Mouse (Mus musculus) lung, embryonic 14.5 days (tissue): ENCODE data around the gene Ip6k1. TPM values are rescaled to one million over a fixed set of nuclear protein-coding genes. Genes with fewer than 3 reads are reported as not detected.

ENCODE experiments used
- ATAC-seq: fragments of 200-750 bp; cut with Nextera tagmentation; 2 replicates; pipeline ENCODE4 v1.8.0; 2017; ENCODE audit warnings: mild to moderate bottlenecking, moderate TSS enrichment, moderate library complexity; ENCODE audit not compliant: insufficient read depth
- DNase-seq: peaks from one replicate; pipeline ENCODE4 v3.0.0-alpha.2; 2015
- H3K27ac ChIP-seq: fragments of 300-500 bp; sonication (generic); 2 replicates; pipeline ENCODE4 v1.5.1; 2014; ENCODE audit warnings: low read depth, mild to moderate bottlenecking, moderate library complexity
- H3K27me3 ChIP-seq: fragments of 300-500 bp; sonication (generic); 2 replicates; pipeline ENCODE4 v1.6.1; 2014; ENCODE audit warnings: low read length, control low read depth; ENCODE audit not compliant: insufficient read depth
- H3K36me3 ChIP-seq: fragments of 300-500 bp; sonication (generic); 2 replicates; pipeline ENCODE4 v1.6.1; 2014; ENCODE audit warnings: control low read depth; ENCODE audit not compliant: insufficient read depth
- H3K4me1 ChIP-seq: fragments of 300-500 bp; sonication (generic); 2 replicates; pipeline ENCODE4 v1.6.1; 2014; ENCODE audit warnings: antibody characterized with exemption, control low read depth; ENCODE audit not compliant: insufficient read depth
- H3K4me2 ChIP-seq: fragments of 300-500 bp; sonication (generic); 2 replicates; pipeline ENCODE4 v1.6.1; 2014; ENCODE audit warnings: mild to moderate bottlenecking
- H3K4me3 ChIP-seq: fragments of 300-500 bp; sonication (generic); 2 replicates; pipeline ENCODE4 v1.5.1; 2014; ENCODE audit warnings: low read depth, low read length
- H3K9ac ChIP-seq: fragments of 300-500 bp; sonication (generic); 2 replicates; pipeline ENCODE4 v1.6.1; 2014
- H3K9me3 ChIP-seq: fragments of 300-500 bp; sonication (generic); 2 replicates; pipeline ENCODE4 v1.6.1; 2016; ENCODE audit warnings: low read depth, low read length, control low read depth
- CTCF ChIP-seq: IDR thresholded peaks from 2 replicates; pipeline ENCODE4 v1.5.1; 2016; ENCODE audit warnings: antibody characterized with exemption, low read depth
- WGBS: fragments of 180-500 bp; shearing (Covaris S2); extraction: QIAGEN DNeasy Blood & Tissue Kit; methylation state at CpG from one replicate; pipeline ENCODE4 v1.1.7; 2014; 5-methylcytosine and 5-hydroxymethylcytosine counted together
- polyA plus RNA-seq: library from polyadenylated mRNA; unstranded; fragments of >200 nt; fragmentation: Nextera tagmentation; extraction: Ambion mirVana; gene quantifications from 2 replicates; pipeline ENCODE4 v1.2.1, GENCODE M21; 2014

Gene Ip6k1
- polyA plus RNA-seq, 1 experiment from 2014 or later = 29.3 TPM

DNA sequence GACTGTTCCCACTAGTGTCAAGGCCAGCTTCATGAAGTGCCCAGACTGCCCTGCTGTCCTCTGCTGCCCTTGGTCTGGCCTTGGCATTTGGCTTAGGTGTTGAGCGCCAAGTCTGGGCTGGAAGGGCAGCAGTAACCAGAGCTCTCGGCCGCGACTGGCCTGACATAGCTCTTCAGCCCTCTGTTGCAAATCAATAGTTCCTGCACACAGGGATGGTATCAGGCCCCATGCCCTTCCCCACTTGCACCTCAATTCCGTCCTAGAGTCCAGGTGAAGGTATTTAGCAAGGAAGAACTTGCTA, 54.9 kb downstream of the Ip6k1 start:
- Histone ChIP-seq H3K36me3 (peaks cover 69% of the 10 kb centered on the region), H3K9me3 (no peaks in the 10 kb centered on the region), H3K27ac (no peak overlapping the region), H3K9ac (no peak overlapping the region), H3K4me1 (peaks cover 5% of the 10 kb centered on the region; the same call in 1 of the 2 replicates), H3K4me2 (no peak overlapping the region), H3K27me3 (no peaks in the 10 kb centered on the region), H3K4me3 (no peak overlapping the region)
- ATAC-seq (no peak), DNase-seq (no peak)
- 85% methylated on average over 5 of the region's 5 CpGs for WGBS
- TF ChIP-seq CTCF = no peak

DNA sequence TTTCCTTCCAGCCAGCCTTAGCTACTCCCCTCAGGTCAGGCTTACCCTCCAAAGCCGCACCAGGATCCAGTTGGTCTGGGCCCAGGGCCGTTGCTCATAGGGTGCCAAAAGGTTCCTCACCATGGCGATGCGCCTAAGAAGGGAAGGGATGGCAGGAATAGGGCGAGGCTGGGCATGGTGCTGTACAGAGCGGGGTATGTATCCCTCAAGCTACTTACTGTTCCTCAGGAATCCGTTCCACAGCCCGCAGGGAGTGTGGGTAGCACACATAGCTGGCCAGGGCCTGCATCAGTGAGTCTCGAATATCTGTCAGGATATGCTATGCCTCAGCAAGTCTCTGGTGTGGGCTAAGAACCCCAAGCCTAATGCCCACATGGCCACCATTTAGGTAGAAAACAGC, 56.0 kb downstream of the Ip6k1 start:
- Histone ChIP-seq H3K27ac (no peak overlapping the region), H3K4me1 (peaks cover under 1% of the 10 kb centered on the region; the same call in 1 of the 2 replicates)
- TF ChIP-seq CTCF = no peak

GRCm38 (mm10) chr9:108062142-108062541, 59.8 kb downstream of the Ip6k1 start:
- DNase-seq (no peak), ATAC-seq (no peak)
- H3K27ac ChIP-seq = no peak overlapping the region
- H3K9ac ChIP-seq = no peak overlapping the region
- no peaks in the 10 kb centered on the region for H3K4me1 ChIP-seq
- TF ChIP-seq CTCF = no peak
- no peak overlapping the region for H3K4me2 ChIP-seq
- H3K36me3 ChIP-seq = peaks cover 57% of the 10 kb centered on the region
- H3K27me3 ChIP-seq = no peaks in the 10 kb centered on the region
- 87% methylated on average over 3 of the region's 3 CpGs for WGBS
- no peaks in the 10 kb centered on the region for H3K9me3 ChIP-seq
- no peak overlapping the region for H3K4me3 ChIP-seq

More for the DNA sequence above, 56.0 kb downstream of the Ip6k1 start:
- Histone ChIP-seq H3K4me2 (no peak overlapping the region), H3K27me3 (no peaks in the 10 kb centered on the region), H3K9ac (no peak overlapping the region), H3K36me3 (peaks cover 75% of the 10 kb centered on the region), H3K9me3 (no peaks in the 10 kb centered on the region), H3K4me3 (no peak overlapping the region)
- WGBS = 94% methylated on average over 9 of the region's 9 CpGs
- ATAC-seq (no peak), DNase-seq (no peak)

DNA sequence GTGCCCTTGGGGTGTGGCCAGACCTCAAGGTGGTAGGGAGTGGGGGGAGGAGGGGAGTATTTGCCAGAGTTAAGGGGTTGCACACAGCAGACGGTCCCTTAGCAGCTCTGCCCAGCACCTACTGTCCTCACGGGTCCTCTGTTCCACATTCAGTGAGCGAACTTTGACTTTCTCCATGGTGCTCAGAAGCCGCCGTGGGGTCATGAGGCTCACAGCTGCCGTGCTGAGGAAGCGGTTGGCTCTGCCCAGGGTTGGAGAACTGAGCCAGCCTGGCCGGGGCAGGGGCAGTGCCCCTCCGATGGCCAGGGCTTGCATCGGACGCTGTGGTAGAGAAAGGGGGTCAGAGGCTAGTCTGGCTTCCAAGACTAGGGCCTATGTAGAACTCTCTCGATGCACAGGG, 61.1 kb downstream of the Ip6k1 start:
- TF ChIP-seq CTCF = no peak
- DNase-seq = no peak
- Histone ChIP-seq H3K9me3 (no peaks in the 10 kb centered on the region), H3K9ac (no peak overlapping the region), H3K36me3 (peaks cover 50% of the 10 kb centered on the region), H3K27me3 (no peaks in the 10 kb centered on the region), H3K4me3 (no peak overlapping the region), H3K27ac (no peak overlapping the region), H3K4me1 (no peaks in the 10 kb centered on the region), H3K4me2 (no peak overlapping the region)
- WGBS = 84% methylated on average over 12 of the region's 12 CpGs
- ATAC-seq = no peak

DNA sequence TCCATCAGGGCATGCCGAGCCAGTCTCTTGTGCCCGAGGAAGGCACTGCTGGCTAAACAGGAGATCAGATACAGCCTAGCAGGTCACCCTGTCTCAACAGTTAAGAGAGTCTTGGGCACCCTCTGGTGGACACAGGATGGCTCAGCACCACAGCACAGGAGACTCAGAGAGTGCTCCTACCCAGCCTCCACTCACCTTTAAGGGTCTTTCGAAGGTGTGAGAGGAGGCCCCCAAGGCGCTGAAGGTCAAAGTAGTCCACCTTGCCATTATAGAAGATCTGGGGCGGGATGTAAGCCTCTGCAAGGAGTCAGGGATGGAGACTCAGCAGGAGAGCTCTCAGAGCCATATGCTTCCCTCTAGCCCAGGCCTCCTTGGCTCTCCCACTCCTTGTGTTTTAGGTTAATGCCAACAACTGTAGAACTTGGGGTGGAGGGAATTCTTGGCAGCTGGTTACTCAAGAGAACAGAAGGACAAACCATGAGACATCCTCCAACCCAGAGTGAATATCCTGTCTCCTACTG, 63.2 kb downstream of the Ip6k1 start:
- Histone ChIP-seq H3K27me3 (no peaks in the 10 kb centered on the region), H3K27ac (no peak overlapping the region), H3K36me3 (peaks cover 46% of the 10 kb centered on the region), H3K9me3 (no peaks in the 10 kb centered on the region), H3K4me2 (no peak overlapping the region), H3K9ac (no peak overlapping the region), H3K4me1 (no peaks in the 10 kb centered on the region), H3K4me3 (no peak overlapping the region)
- DNase-seq = peak; percentile 80
- TF ChIP-seq CTCF = peak; percentile 76
- 0 out of 2 replicates have a peak, but pooled peaks have one; percentile 32 for ATAC-seq
- 34% methylated on average over 5 of the region's 5 CpGs for WGBS

- WGBS = 78% methylated on average over 7 of the region's 7 CpGs
- no peak for TF ChIP-seq CTCF
- Histone ChIP-seq H3K36me3 (peaks cover 49% of the 10 kb centered on the region), H3K4me2 (no peak overlapping the region), H3K9ac (no peak overlapping the region), H3K27me3 (no peaks in the 10 kb centered on the region), H3K4me3 (no peak overlapping the region), H3K27ac (no peak overlapping the region), H3K4me1 (no peaks in the 10 kb centered on the region), H3K9me3 (no peaks in the 10 kb centered on the region)
- DNase-seq = no peak
- no peak for ATAC-seq
Observed at GRCm38 (mm10) chr9:108067199-108067598, 64.9 kb downstream of the Ip6k1 start.

DNA sequence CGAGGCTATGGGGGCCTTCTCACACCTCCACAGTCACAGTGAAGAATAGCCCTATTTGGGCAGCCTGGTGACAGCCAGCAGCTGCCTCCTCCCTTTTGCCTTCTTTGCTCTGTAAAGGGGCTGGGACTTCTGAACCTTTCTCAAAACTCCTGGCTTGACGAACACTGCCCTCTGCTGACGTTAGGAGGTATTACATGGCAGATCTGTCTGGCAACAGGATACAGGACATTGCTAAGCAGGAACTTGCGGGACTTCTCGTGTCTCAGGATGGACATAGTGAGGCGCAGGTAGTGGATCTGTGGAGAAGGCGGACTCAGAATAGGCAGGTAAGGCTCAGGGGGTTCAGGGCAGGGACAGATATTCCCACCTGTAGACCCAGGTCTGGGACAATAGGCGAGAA, 65.6 kb downstream of the Ip6k1 start:
- ATAC-seq (peak; percentile 44; the same call in 1 of the 2 replicates), DNase-seq (peak; percentile 96)
- no peak overlapping the region for H3K4me2 ChIP-seq
- H3K4me1 ChIP-seq = no peaks in the 10 kb centered on the region
- no peaks in the 10 kb centered on the region for H3K27me3 ChIP-seq
- H3K9me3 ChIP-seq = no peaks in the 10 kb centered on the region
- peaks cover 43% of the 10 kb centered on the region for H3K36me3 ChIP-seq
- H3K9ac ChIP-seq = no peak overlapping the region
- WGBS = 17% methylated on average over 8 of the region's 8 CpGs
- peak; percentile 99 for TF ChIP-seq CTCF
- no peak overlapping the region for H3K27ac ChIP-seq
- H3K4me3 ChIP-seq = no peak overlapping the region

DNA sequence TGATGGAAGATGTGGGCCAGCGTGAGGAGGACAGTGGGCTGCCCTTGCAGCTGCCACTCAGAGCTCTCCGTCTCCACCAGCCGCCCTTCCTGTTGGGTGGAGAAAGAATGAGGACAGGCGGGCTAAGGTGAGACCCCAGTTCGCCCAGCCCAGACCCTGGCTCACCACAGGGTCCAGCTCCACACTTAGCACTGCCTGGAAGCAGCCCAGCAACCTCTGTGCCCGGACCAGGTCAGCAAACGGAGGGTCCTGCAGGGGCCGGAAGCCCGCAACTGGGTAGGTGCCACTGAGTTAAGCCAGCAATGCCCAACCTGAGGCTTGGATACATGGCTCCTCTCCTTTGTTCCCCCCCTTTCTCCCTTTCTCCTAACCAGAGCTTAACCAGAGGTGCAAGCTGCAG, 66.7 kb downstream of the Ip6k1 start:
- no peaks in the 10 kb centered on the region for H3K27me3 ChIP-seq
- no peaks in the 10 kb centered on the region for H3K4me1 ChIP-seq
- 89% methylated on average over 9 of the region's 9 CpGs for WGBS
- H3K4me2 ChIP-seq = no peak overlapping the region
- ATAC-seq = no peak
- no peak for DNase-seq
- H3K9ac ChIP-seq = no peak overlapping the region
- no peak overlapping the region for H3K4me3 ChIP-seq
- H3K27ac ChIP-seq = no peak overlapping the region
- H3K9me3 ChIP-seq = no peaks in the 10 kb centered on the region
- peaks cover 33% of the 10 kb centered on the region for H3K36me3 ChIP-seq
- no peak for TF ChIP-seq CTCF
